Mouse (Mus musculus): ENCODE measurements around the gene Tfr2. TPM values are rescaled to one million over a fixed set of nuclear protein-coding genes. Genes with fewer than 3 reads are reported as not detected.

Gene Tfr2
- total RNA-seq, 2 experiments from 2014 or later = 8.1 to 8.9 TPM

DNA sequence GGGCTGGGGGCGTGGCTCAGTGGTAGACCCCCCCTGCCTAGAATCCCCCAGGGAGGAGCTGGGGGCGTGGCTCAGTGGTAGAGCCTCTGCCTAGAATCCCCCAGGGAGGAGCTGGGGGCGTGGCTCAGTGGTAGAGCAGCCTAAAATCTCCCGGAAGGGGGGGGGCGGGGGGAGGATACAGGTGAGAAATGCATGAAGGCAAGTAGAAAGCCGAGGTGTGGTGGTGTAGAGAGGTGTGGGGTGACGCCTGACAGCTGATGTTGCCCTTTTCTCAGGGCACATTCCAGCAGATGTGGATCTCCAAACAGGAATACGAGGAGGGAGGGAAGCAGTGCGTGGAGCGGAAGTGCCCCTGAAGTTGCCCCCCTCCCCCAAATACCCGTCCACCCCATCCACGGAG is 609 bp upstream of the Tfr2 start:
- intact Hi-C loops (cut with DNase I) = no loop called here
- DNase-seq (ENCODE audit: low spot score in 2 of 2) = no peak

- intact Hi-C loops (cut with DNase I) = no loop called here
- no peak for DNase-seq (ENCODE audit: low spot score in 2 of 2)
These were observed 541 bp downstream of the Tfr2 start for GRCm38 (mm10) chr5:137570181-137570580.

GRCm38 (mm10) chr5:137570691-137571586 is 1.3 kb downstream of the Tfr2 start:
- intact Hi-C loops (cut with DNase I) = no loop called here

DNA sequence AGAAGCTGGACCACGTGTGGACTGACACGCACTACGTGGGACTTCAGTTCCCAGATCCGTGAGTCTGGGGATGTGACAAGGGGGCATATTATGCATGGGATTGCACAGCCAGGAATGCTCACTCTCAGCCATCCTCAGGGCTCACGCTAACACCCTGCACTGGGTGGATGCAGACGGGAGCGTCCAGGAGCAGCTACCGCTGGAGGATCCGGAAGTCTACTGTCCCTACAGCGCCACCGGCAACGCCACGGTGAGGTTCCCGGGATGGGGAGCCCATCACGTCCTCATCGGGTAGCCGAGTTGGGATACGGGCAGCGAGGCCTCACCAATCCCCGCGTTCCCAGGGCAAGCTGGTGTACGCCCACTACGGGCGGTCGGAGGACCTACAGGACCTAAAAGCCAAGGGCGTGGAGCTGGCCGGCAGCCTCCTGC is 4.8 kb downstream of the Tfr2 start:
- peak; percentile 52 to 68 for DNase-seq (ENCODE audit: low spot score in 2 of 2)
- intact Hi-C loops (cut with DNase I) = no loop called here

More at GRCm38 (mm10) chr5:137570691-137571586, 1.3 kb downstream of the Tfr2 start:
- DNase-seq (ENCODE audit: low spot score in 2 of 2) = no peak

GRCm38 (mm10) chr5:137580246-137580645 is 10.6 kb downstream of the Tfr2 start:
- no peak for DNase-seq (ENCODE audit: low spot score in 2 of 2)
- intact Hi-C loops (cut with DNase I) = loop anchor here (5.0 kb wide), 1 partner anchor 68 kb away; no protein-coding TSS in a partner anchor

- DNase-seq (ENCODE audit: low spot score in 2 of 2) = no peak
- intact Hi-C loops (cut with DNase I) = loop anchor here (5.0 kb wide), 1 partner anchor 70 kb away; no protein-coding TSS in a partner anchor
These were observed 13.1 kb downstream of the Tfr2 start for GRCm38 (mm10) chr5:137582702-137583101.

DNA sequence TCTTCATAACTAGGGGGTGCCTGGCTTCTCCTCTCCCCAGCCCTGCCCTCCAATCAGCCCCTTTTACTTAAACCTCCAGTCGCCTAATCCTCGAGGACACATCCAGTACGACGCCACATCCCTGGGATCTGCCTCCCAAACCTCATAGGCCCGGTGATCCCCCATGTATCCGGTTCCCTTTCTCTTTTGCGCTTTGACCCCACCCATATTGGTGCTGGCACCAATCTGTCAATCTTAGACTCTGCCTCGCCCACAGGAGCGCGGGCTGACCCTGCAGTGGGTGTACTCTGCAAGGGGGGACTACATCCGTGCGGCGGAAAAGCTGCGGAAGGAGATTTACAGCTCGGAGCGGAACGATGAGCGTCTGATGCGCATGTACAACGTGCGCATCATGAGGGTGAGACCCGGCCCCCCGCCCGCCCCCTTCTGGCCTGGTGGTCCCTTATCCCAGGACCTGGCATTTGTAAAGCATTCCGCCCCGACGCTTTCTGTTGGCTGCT is 14.1 kb downstream of the Tfr2 start:
- DNase-seq (ENCODE audit: low spot score in 2 of 2) = peak; percentile 40 to 49
- intact Hi-C loops (cut with DNase I) = loop anchor here (5.0 kb wide), 1 partner anchor 71 kb away; no protein-coding TSS in a partner anchor

DNA sequence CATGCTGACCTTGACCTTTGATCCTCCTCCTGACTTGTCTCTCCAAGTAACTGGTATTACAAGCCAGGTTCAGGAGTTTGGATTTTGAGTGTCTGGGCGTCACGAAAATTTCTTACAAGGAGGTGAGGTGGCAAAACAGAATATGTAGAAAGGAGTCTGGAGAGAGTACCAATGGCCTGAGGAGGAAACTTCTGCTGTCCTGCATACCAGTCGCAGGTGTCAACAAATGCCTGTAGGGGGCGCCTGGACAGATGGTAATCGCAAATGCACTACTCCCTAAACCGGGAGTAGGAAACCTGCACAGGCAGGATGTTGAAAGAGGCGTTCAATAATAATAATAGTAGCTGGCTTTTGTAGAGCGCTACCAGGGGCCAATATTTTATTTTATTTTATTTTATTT is 15.3 kb downstream of the Tfr2 start:
- DNase-seq (ENCODE audit: low spot score in 2 of 2) = peak; percentile 64 to 69
- intact Hi-C loops (cut with DNase I) = loop anchor here (5.0 kb wide), 1 partner anchor 73 kb away; no protein-coding TSS in a partner anchor

- intact Hi-C loops (cut with DNase I) = no loop called here
These were observed 20.9 kb downstream of the Tfr2 start for GRCm38 (mm10) chr5:137590507-137590906.

GRCm38 (mm10) chr5:137595921-137596320 is 26.3 kb downstream of the Tfr2 start:
- intact Hi-C loops (cut with DNase I) = no loop called here
- DNase-seq (ENCODE audit: low spot score in 2 of 2) = no peak

More at GRCm38 (mm10) chr5:137590507-137590906, 20.9 kb downstream of the Tfr2 start:
- DNase-seq (ENCODE audit: low spot score in 2 of 2) = no peak

- intact Hi-C loops (cut with DNase I) = no loop called here
- DNase-seq (ENCODE audit: low spot score in 2 of 2) = no peak
These were observed 27.1 kb downstream of the Tfr2 start for GRCm38 (mm10) chr5:137596601-137597261.

GRCm38 (mm10) chr5:137597625-137598024 is 28.0 kb downstream of the Tfr2 start:
- no peak for DNase-seq (ENCODE audit: low spot score in 2 of 2)
- intact Hi-C loops (cut with DNase I) = no loop called here

DNA sequence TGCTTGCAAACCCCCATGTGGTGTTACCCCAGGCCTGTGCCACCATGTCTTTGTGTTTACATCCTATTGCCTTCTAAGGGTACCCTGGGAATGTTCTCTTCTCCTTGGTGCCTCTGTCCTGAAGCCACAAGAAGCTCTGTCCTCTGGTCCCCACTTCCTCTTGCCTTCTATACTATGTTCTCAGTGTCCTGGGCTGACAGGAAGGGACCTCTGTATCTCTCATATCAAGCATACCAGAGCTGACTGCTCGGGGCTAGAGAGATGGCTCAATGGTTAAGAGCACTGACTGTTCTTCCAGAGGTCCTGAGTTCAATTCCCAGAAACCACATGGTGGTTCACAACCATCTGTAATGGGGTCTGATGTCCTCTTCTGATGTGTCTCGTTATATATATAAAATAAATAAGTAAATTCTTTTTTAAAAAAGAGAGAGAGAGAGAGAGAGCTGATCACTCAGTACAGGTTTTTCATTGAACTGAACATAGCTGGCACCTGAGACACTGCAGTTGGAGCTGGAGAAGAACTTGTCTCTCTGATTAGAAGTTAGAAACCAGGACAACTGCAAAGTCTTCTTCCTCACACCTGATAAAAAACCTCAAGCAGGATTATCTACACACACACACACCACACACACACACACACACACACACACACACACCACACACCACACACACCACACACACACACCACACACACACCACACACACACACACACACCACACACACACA is 28.6 kb downstream of the Tfr2 start:
- intact Hi-C loops (cut with DNase I) = no loop called here
- no peak for DNase-seq (ENCODE audit: low spot score in 2 of 2)

DNA sequence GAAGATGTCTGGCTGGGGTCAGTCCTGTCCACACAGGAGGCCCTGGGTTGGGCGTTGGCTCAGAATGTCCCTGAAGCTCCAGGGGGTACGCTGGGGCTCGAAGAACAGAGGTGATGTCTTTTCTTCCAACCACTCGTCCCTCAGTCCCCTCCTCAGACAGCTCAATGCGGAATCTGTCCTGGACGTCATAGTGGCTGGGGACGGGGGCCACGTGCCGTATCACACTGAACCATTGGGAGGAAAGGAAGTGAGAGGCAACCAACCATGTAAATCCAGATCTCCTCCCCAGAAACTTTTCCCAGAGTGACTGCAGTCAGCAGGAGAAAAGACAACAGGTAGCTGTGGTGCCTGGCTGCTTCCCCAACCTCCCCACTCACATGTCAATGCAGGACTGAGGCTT is 30.0 kb downstream of the Tfr2 start:
- DNase-seq (ENCODE audit: low spot score in 2 of 2) = no peak
- intact Hi-C loops (cut with DNase I) = no loop called here

- DNase-seq (ENCODE audit: low spot score in 2 of 2) = no peak
- intact Hi-C loops (cut with DNase I) = loop anchor here (2.0 kb wide), 2 partner anchors 29 to 67 kb away; partner anchors contain the start of genes Epo, Fbxo24, Gm20605 and Gnb2
These were observed 30.6 kb downstream of the Tfr2 start for GRCm38 (mm10) chr5:137600281-137600618.

DNA sequence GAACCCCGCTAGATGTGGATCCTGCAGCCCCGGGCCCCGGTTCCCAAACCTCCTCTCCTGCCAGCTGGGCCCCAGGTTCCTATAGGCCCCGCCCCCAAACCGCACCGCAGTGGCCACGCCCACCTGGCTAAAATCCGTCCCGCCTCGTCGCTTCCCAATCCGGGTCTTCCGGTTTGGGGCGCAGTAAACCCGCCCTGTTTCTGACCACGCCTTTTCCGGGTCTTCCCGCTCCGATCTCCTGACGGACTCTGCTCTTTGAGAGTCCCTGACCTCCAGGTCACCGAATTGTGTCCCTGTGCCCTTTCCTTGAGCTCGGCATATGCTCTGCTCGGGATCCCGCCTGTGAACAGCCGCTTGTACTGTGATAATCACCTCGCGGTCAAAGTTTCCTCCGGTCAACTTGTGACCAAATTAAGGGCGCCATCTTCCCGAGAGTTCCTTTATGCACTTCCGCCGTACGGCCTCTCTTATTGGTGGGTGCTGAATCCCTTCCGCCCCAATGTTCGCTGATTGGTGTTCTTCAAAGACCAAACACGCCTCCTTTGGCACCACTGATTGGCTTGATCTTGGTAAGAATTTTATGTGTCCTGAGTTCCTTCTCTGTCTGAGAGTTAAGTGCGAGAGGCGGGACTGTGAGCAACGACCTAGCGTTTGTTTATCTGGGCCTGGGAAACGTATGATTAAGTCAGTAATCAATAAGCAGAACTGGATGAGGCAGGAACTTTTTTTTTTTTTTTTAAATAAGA is 31.2 kb downstream of the Tfr2 start, which contains the start of gene Mospd3:
Gene Mospd3, minus strand, starts transcription at position 440 of the 746 bp plus-strand sequence.
- peak; percentile 95 to 98 for DNase-seq (ENCODE audit: low spot score in 2 of 2)
- intact Hi-C loops (cut with DNase I) = loop anchor here (2.0 kb wide), 2 partner anchors 28 to 68 kb away; partner anchors contain the start of genes Epo, Fbxo24, Gm20605 and Gnb2

DNA sequence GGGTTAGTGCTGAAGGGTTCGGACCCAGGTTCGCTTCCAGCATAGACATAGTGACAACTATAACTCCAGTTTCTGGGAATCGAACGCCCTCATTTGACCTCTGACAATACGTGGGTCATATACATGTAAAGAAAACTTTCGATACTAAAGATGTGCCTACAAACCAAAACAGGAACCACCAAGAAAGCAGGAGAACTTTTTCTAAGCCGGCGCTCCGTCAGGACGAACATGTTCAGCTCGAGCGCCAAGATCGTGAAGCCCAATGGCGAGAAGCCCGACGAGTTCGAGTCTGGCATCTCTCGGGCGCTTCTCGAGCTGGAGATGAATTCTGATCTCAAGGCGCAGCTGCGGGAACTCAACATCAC is 31.7 kb downstream of the Tfr2 start:
- DNase-seq (ENCODE audit: low spot score in 2 of 2) = no peak

GRCm38 (mm10) chr5:137607860-137608653 is 38.4 kb downstream of the Tfr2 start:
- intact Hi-C loops (cut with DNase I) = no loop called here
- DNase-seq (ENCODE audit: low spot score in 2 of 2) = no peak

More for the DNA sequence above, 31.7 kb downstream of the Tfr2 start:
- intact Hi-C loops (cut with DNase I) = loop anchor here (2.0 kb wide), 2 partner anchors 27 to 69 kb away; partner anchors contain the start of genes Epo, Fbxo24, Gm20605 and Gnb2

Measured in left cerebral cortex, postnatal 25 days (tissue).